Mouse (Mus musculus): ENCODE data around the gene Zdhhc17.

Zdhhc17 gene

GRCm38 (mm10) chr10:111005611-111006488 is 4.1 kb downstream of the Zdhhc17 start:
- in situ Hi-C loops (cut with MboI; ENCODE audit: low sequenced_read_pairs) = no loop called here

GRCm38 (mm10) chr10:111004220-111004619 is 5.7 kb downstream of the Zdhhc17 start:
- in situ Hi-C loops (cut with MboI; ENCODE audit: low sequenced_read_pairs) = no loop called here

GRCm38 (mm10) chr10:110999201-110999600 is 10.7 kb downstream of the Zdhhc17 start:
- in situ Hi-C loops (cut with MboI; ENCODE audit: low sequenced_read_pairs) = no loop called here

- in situ Hi-C loops (cut with MboI; ENCODE audit: low sequenced_read_pairs) = no loop called here
These were observed 12.8 kb downstream of the Zdhhc17 start for GRCm38 (mm10) chr10:110997180-110997579.

- in situ Hi-C loops (cut with MboI; ENCODE audit: low sequenced_read_pairs) = no loop called here
These were observed 15.2 kb downstream of the Zdhhc17 start for GRCm38 (mm10) chr10:110994761-110995160.

- in situ Hi-C loops (cut with MboI; ENCODE audit: low sequenced_read_pairs) = no loop called here
These were observed 16.7 kb downstream of the Zdhhc17 start for GRCm38 (mm10) chr10:110993249-110993648.

GRCm38 (mm10) chr10:110992047-110992431 is 17.9 kb downstream of the Zdhhc17 start:
- in situ Hi-C loops (cut with MboI; ENCODE audit: low sequenced_read_pairs) = no loop called here

- in situ Hi-C loops (cut with MboI; ENCODE audit: low sequenced_read_pairs) = no loop called here
These were observed 18.5 kb downstream of the Zdhhc17 start for GRCm38 (mm10) chr10:110991307-110992046.

- in situ Hi-C loops (cut with MboI; ENCODE audit: low sequenced_read_pairs) = no loop called here
These were observed 20.2 kb downstream of the Zdhhc17 start for GRCm38 (mm10) chr10:110989729-110990128.

GRCm38 (mm10) chr10:110986682-110987081 is 23.3 kb downstream of the Zdhhc17 start:
- in situ Hi-C loops (cut with MboI; ENCODE audit: low sequenced_read_pairs) = no loop called here

- in situ Hi-C loops (cut with MboI; ENCODE audit: low sequenced_read_pairs) = no loop called here
These were observed 27.2 kb downstream of the Zdhhc17 start for GRCm38 (mm10) chr10:110982771-110983170.

GRCm38 (mm10) chr10:110980441-110980840 is 29.5 kb downstream of the Zdhhc17 start:
- in situ Hi-C loops (cut with MboI; ENCODE audit: low sequenced_read_pairs) = no loop called here

- in situ Hi-C loops (cut with MboI; ENCODE audit: low sequenced_read_pairs) = loop anchor here (5.0 to 10.0 kb wide), 2 partner anchors 118 to 185 kb away; no protein-coding TSS in a partner anchor
These were observed 30.5 kb downstream of the Zdhhc17 start for GRCm38 (mm10) chr10:110979431-110979830.

- in situ Hi-C loops (cut with MboI; ENCODE audit: low sequenced_read_pairs) = loop anchor here (5.0 to 10.0 kb wide), 2 partner anchors 120 to 183 kb away; no protein-coding TSS in a partner anchor
These were observed 32.6 kb downstream of the Zdhhc17 start for GRCm38 (mm10) chr10:110977379-110977778.

GRCm38 (mm10) chr10:110976046-110976445 is 33.9 kb downstream of the Zdhhc17 start:
- in situ Hi-C loops (cut with MboI; ENCODE audit: low sequenced_read_pairs) = loop anchor here (5.0 to 10.0 kb wide), 2 partner anchors 121 to 181 kb away; no protein-coding TSS in a partner anchor

GRCm38 (mm10) chr10:110974885-110975284 is 35.1 kb downstream of the Zdhhc17 start:
- in situ Hi-C loops (cut with MboI; ENCODE audit: low sequenced_read_pairs) = loop anchor here (5.0 to 10.0 kb wide), 2 partner anchors 122 to 180 kb away; no protein-coding TSS in a partner anchor

- in situ Hi-C loops (cut with MboI; ENCODE audit: low sequenced_read_pairs) = loop anchor here (10.0 kb wide), 1 partner anchor 180 kb away; no protein-coding TSS in a partner anchor
These were observed 35.5 kb downstream of the Zdhhc17 start for GRCm38 (mm10) chr10:110974463-110974862.

GRCm38 (mm10) chr10:110971998-110972397 is 37.9 kb downstream of the Zdhhc17 start:
- in situ Hi-C loops (cut with MboI; ENCODE audit: low sequenced_read_pairs) = loop anchor here (10.0 kb wide), 1 partner anchor 177 kb away; no protein-coding TSS in a partner anchor

GRCm38 (mm10) chr10:110971483-110971882 is 38.5 kb downstream of the Zdhhc17 start:
- in situ Hi-C loops (cut with MboI; ENCODE audit: low sequenced_read_pairs) = loop anchor here (10.0 kb wide), 1 partner anchor 177 kb away; no protein-coding TSS in a partner anchor

GRCm38 (mm10) chr10:110971044-110971443 is 38.9 kb downstream of the Zdhhc17 start:
- in situ Hi-C loops (cut with MboI; ENCODE audit: low sequenced_read_pairs) = loop anchor here (10.0 kb wide), 1 partner anchor 176 kb away; no protein-coding TSS in a partner anchor

GRCm38 (mm10) chr10:110962172-110962571 is 47.8 kb downstream of the Zdhhc17 start:
- in situ Hi-C loops (cut with MboI; ENCODE audit: low sequenced_read_pairs) = no loop called here
